In genomic region chr2:71250841-71251240, GRCm38 (mm10) we compare ENCODE assay signal across 13 mouse cellular contexts. TPM values are rescaled to one million over a fixed set of nuclear protein-coding genes. Genes with fewer than 3 reads are reported as not detected.
DNase-seq lines count a peak whose midpoint lies in the region; ATAC-seq and TF ChIP-seq lines count a peak whose summit lies in the region.
"Had no signal": no experiment of that assay in that cellular context is flagged by ENCODE, and none has a peak within 500 bp of the region (broad histone marks: within the 10 kb centered on the region; RNA-seq: fewer than 3 reads in every experiment).

No protein-coding gene starts in this region.

- H3K9ac ChIP-seq in intestine, postnatal 0 days (ENCODE audit: low read depth, low read length), result no peak overlapping the region
- H3K9ac ChIP-seq in intestine, embryonic 15.5 days, result no peak overlapping the region
- H3K9ac ChIP-seq in neural tube, embryonic 11.5 days (ENCODE audit: low read length), result no peak overlapping the region
- H3K9ac ChIP-seq in neural tube, embryonic 15.5 days (replicated peaks), result no peak overlapping the region
- no peak overlapping the region for H3K9ac ChIP-seq in stomach, postnatal 0 days (ENCODE audit: low read length)

- DNase-seq in adrenal gland, adult 2 months, result peak; percentile 26
- DNase-seq in adrenal gland, adult 18-20 months (ENCODE audit: low spot score in 2 of 2), result no peak
- peak; percentile 25 for DNase-seq in neural tube, embryonic 11.5 days (ENCODE audit: low spot score)
- DNase-seq in stomach, postnatal 0 days (ENCODE audit: low spot score), result no peak
- no peak for DNase-seq in thymus, postnatal 0 days (ENCODE audit: low spot score)
- DNase-seq: adrenal gland, adult 8-10 months; B cell, adult 2 months; cerebellum, adult 9-11 months; lung, postnatal 36 days had no signal

- no peak overlapping the region for H3K4me2 ChIP-seq in intestine, postnatal 0 days (replicated peaks; ENCODE audit: low read depth)
- no peak overlapping the region for H3K4me2 ChIP-seq in intestine, embryonic 15.5 days (replicated peaks)
- no peak overlapping the region for H3K4me2 ChIP-seq in neural tube, embryonic 11.5 days (ENCODE audit: low read depth)
- no peak overlapping the region for H3K4me2 ChIP-seq in neural tube, embryonic 15.5 days
- H3K4me2 ChIP-seq in stomach, postnatal 0 days (replicated peaks; ENCODE audit: low read depth), result no peak overlapping the region

- TF ChIP-seq EP300 in stomach, postnatal 0 days (optimal IDR thresholded peaks at IDR 0.05), result no peak

- H3K27ac ChIP-seq in intestine, postnatal 0 days (ENCODE audit: low read depth, low read length), result no peak overlapping the region
- H3K27ac ChIP-seq in intestine, embryonic 15.5 days, result no peak overlapping the region
- H3K27ac ChIP-seq in neural tube, embryonic 11.5 days (ENCODE audit: low read depth, low read length), result no peak overlapping the region
- H3K27ac ChIP-seq in neural tube, embryonic 15.5 days (replicated peaks), result no peak overlapping the region
- no peak overlapping the region for H3K27ac ChIP-seq in stomach, postnatal 0 days (replicated peaks)
- H3K27ac ChIP-seq: hindbrain, embryonic 10.5 days had no signal

- H3K9me3 ChIP-seq in intestine, postnatal 0 days (ENCODE audit: control insufficient read depth), result no peaks in the 10 kb centered on the region
- no peaks in the 10 kb centered on the region for H3K9me3 ChIP-seq in intestine, embryonic 15.5 days
- no peaks in the 10 kb centered on the region for H3K9me3 ChIP-seq in neural tube, embryonic 11.5 days (ENCODE audit: control insufficient read depth, low read length)
- H3K9me3 ChIP-seq in neural tube, embryonic 15.5 days (replicated peaks), result no peaks in the 10 kb centered on the region
- no peaks in the 10 kb centered on the region for H3K9me3 ChIP-seq in stomach, postnatal 0 days (ENCODE audit: control insufficient read depth, low read length)
- H3K9me3 ChIP-seq: hindbrain, embryonic 10.5 days had no signal

- ATAC-seq in intestine, postnatal 0 days, result no peak
- ATAC-seq in intestine, embryonic 15.5 days, result no peak
- no peak for ATAC-seq in neural tube, embryonic 11.5 days (ENCODE audit: insufficient read depth, low FRiP score, low TSS enrichment)
- no peak for ATAC-seq in neural tube, embryonic 15.5 days (ENCODE audit: low FRiP score)
- no peak for ATAC-seq in stomach, postnatal 0 days (ENCODE audit: low FRiP score, low TSS enrichment)

- no peak overlapping the region for H3K4me3 ChIP-seq in intestine, postnatal 0 days (ENCODE audit: low read depth, low read length)
- H3K4me3 ChIP-seq in intestine, embryonic 15.5 days (replicated peaks), result no peak overlapping the region
- no peak overlapping the region for H3K4me3 ChIP-seq in neural tube, embryonic 11.5 days (ENCODE audit: low read depth, low read length)
- H3K4me3 ChIP-seq in neural tube, embryonic 15.5 days (replicated peaks), result no peak overlapping the region
- no peak overlapping the region for H3K4me3 ChIP-seq in stomach, postnatal 0 days (ENCODE audit: low read depth, low read length)
- H3K4me3 ChIP-seq: hindbrain, embryonic 10.5 days had no signal

- peak; percentile 76 for TF ChIP-seq CTCF in intestine, postnatal 0 days (IDR thresholded peaks at IDR 0.05; ENCODE audit: low read depth)
- TF ChIP-seq CTCF in stomach, postnatal 0 days (IDR thresholded peaks at IDR 0.05; ENCODE audit: low read depth), result peak; percentile 71

- H3K4me1 ChIP-seq in intestine, postnatal 0 days (replicated peaks; ENCODE audit: control insufficient read depth, insufficient read depth, low read length), result no peaks in the 10 kb centered on the region
- H3K4me1 ChIP-seq in intestine, embryonic 15.5 days (replicated peaks), result no peaks in the 10 kb centered on the region
- H3K4me1 ChIP-seq in neural tube, embryonic 11.5 days (ENCODE audit: control insufficient read depth, insufficient read depth, low read length), result no peaks in the 10 kb centered on the region; the same call in 1 of the 2 replicates
- H3K4me1 ChIP-seq in neural tube, embryonic 15.5 days, result peaks cover 5% of the 10 kb centered on the region; the same call in 1 of the 2 replicates
- H3K4me1 ChIP-seq in stomach, postnatal 0 days (replicated peaks; ENCODE audit: control insufficient read depth, insufficient read depth), result no peaks in the 10 kb centered on the region
- H3K4me1 ChIP-seq: hindbrain, embryonic 10.5 days had no signal

- WGBS in intestine, postnatal 0 days, result 75% methylated on average over 5 of the region's 5 CpGs
- WGBS in intestine, embryonic 15.5 days, result 79% methylated on average over 5 of the region's 5 CpGs
- WGBS in neural tube, embryonic 11.5 days, result 85% methylated on average over 5 of the region's 5 CpGs
- 83% methylated on average over 5 of the region's 5 CpGs for WGBS in neural tube, embryonic 15.5 days
- WGBS in stomach, postnatal 0 days, result 74% methylated on average over 5 of the region's 5 CpGs

- H3K27me3 ChIP-seq in intestine, postnatal 0 days (replicated peaks; ENCODE audit: control insufficient read depth, insufficient read depth, low read length), result no peaks in the 10 kb centered on the region
- H3K27me3 ChIP-seq in intestine, embryonic 15.5 days (replicated peaks), result no peaks in the 10 kb centered on the region
- H3K27me3 ChIP-seq in neural tube, embryonic 11.5 days (ENCODE audit: control insufficient read depth, insufficient read depth, low read length), result no peaks in the 10 kb centered on the region
- H3K27me3 ChIP-seq in neural tube, embryonic 15.5 days (replicated peaks), result no peaks in the 10 kb centered on the region
- no peaks in the 10 kb centered on the region for H3K27me3 ChIP-seq in stomach, postnatal 0 days (ENCODE audit: control insufficient read depth, insufficient read depth, low read length)

- peaks cover 51% of the 10 kb centered on the region for H3K36me3 ChIP-seq in intestine, postnatal 0 days (ENCODE audit: control insufficient read depth, insufficient read depth)
- peaks cover 24% of the 10 kb centered on the region for H3K36me3 ChIP-seq in intestine, embryonic 15.5 days
- H3K36me3 ChIP-seq in neural tube, embryonic 11.5 days (ENCODE audit: control insufficient read depth, insufficient read depth, low read length), result peaks cover 4% of the 10 kb centered on the region; the same call in 1 of the 2 replicates
- peaks cover 58% of the 10 kb centered on the region for H3K36me3 ChIP-seq in neural tube, embryonic 15.5 days
- H3K36me3 ChIP-seq in stomach, postnatal 0 days (ENCODE audit: control insufficient read depth, insufficient read depth, low read length), result 0 out of 2 replicates have a peak, but pooled peaks cover 6% of the 10 kb centered on the region

RNA-seq across cellular contexts. Expression of gene Dync1i2, which starts 39.3 kb away (rescaled TPM):
- total RNA-seq in adrenal gland, adult 2 months (2021), result 100 to 1,000 TPM in 1 of 2 experiments, 10 to 100 TPM in 1; 93.0 to 102 TPM
- 3.1 and 4.8 TPM in 2 replicates for polyA plus RNA-seq in adrenal gland, adult 2 months (2012; rRNA removed)
- 10 to 100 TPM; 83.7 to 97.8 TPM for total RNA-seq in adrenal gland, adult 18-20 months (2021)
- polyA plus RNA-seq in intestine, postnatal 0 days (2015; fragmentation: Nextera tagmentation; extraction: Ambion mirVana), result 55.2 and 59.2 TPM in 2 replicates
- 71.4 and 83.5 TPM in 2 replicates for polyA plus RNA-seq in intestine, embryonic 15.5 days (2015; fragmentation: Nextera tagmentation; extraction: Ambion mirVana)
- 187 and 205 TPM in 2 replicates for polyA plus RNA-seq in neural tube, embryonic 11.5 days (2014; fragmentation: Nextera tagmentation; extraction: Ambion mirVana)
- 144 and 163 TPM in 2 replicates for polyA plus RNA-seq in neural tube, embryonic 15.5 days (2015; fragmentation: Nextera tagmentation; extraction: Ambion mirVana)
- 55.5 and 59.2 TPM in 2 replicates for polyA plus RNA-seq in stomach, postnatal 0 days (2015; fragmentation: Nextera tagmentation; extraction: Ambion mirVana)
- polyA plus RNA-seq in thymus, postnatal 0 days (2015; fragmentation: Nextera tagmentation; extraction: Ambion mirVana), result 75.2 and 76.4 TPM in 2 replicates

Comparison
In these comparisons a context has a peak if more than half of its experiments do, and no peak if none do; other contexts are left out.
1. DNase-seq: peak in adrenal gland, adult 2 months (single experiment) and neural tube, embryonic 11.5 days (single experiment); none in adrenal gland, adult 18-20 months (0 of 2), stomach, postnatal 0 days (single experiment) and thymus, postnatal 0 days (single experiment).